Mouse (Mus musculus) myocyte (in vitro differentiated cells): ENCODE results near the gene Fosl2. TPM values are rescaled to one million over a fixed set of nuclear protein-coding genes. Genes with fewer than 3 reads are reported as not detected.

ENCODE experiments used
- H3K27me3 ChIP-seq: one replicate; pipeline ENCODE4 v1.6.1; 2011; ENCODE audit not compliant: control insufficient read depth, insufficient read depth, insufficient read length
- H3K36me3 ChIP-seq: one replicate; pipeline ENCODE4 v1.6.1; 2011; ENCODE audit not compliant: control insufficient read depth, insufficient read depth
- H3K4me2 ChIP-seq: one replicate; pipeline ENCODE4 v1.6.1; 2011; ENCODE audit warnings: low read depth, control low read depth
- H3K4me3 ChIP-seq: one replicate; pipeline ENCODE4 v1.5.1; 2011; ENCODE audit warnings: mild to moderate bottlenecking, control low read depth, moderate library complexity
- H3K79me2 ChIP-seq: one replicate; pipeline ENCODE4 v1.6.1; 2011; ENCODE audit not compliant: control insufficient read depth, insufficient read depth
- H3ac ChIP-seq: one replicate; pipeline ENCODE4 v1.6.1; 2011; ENCODE audit not compliant: control insufficient read depth, insufficient read length
- CEBPB ChIP-seq: IDR thresholded peaks from 2 replicates; pipeline ENCODE4 v1.6.1; 2011; ENCODE audit warnings: mild to moderate bottlenecking, moderate library complexity; ENCODE audit not compliant: poor library complexity, insufficient read depth, severe bottlenecking
- E2F4 ChIP-seq: IDR thresholded peaks from one replicate; pipeline ENCODE4 v1.6.1; 2011; ENCODE audit warnings: mild to moderate bottlenecking, control low read depth, moderate library complexity; ENCODE audit not compliant: insufficient read depth
- MAX ChIP-seq: IDR thresholded peaks from one replicate; pipeline ENCODE4 v1.6.1; 2011; ENCODE audit warnings: low read depth, mild to moderate bottlenecking, control low read depth
- MYOD1 ChIP-seq, 3 experiments: IDR thresholded peaks; one replicate each; pipeline ENCODE4 v1.6.1; 2011; ENCODE audit warnings: control low read depth in 2 of 3, low read depth in 2 of 3, mild to moderate bottlenecking in 2 of 3, moderate library complexity in 1 of 3; ENCODE audit not compliant: insufficient read length in 2 of 3, control insufficient read depth in 1 of 3
- MYOG ChIP-seq, 3 experiments: IDR thresholded peaks; one replicate each; pipeline ENCODE4 v1.6.1; 2011; ENCODE audit warnings: control low read depth in 2 of 3, low read depth in 2 of 3, mild to moderate bottlenecking in 2 of 3; ENCODE audit not compliant: insufficient read length in 2 of 3, control insufficient read depth in 1 of 3, insufficient read depth in 1 of 3
- POLR2A ChIP-seq: IDR thresholded peaks from one replicate; pipeline ENCODE4 v1.6.1; 2011; ENCODE audit warnings: low read depth, mild to moderate bottlenecking, control low read depth, moderate library complexity; ENCODE audit not compliant: insufficient read length
- POLR2AphosphoS2 ChIP-seq: IDR thresholded peaks from one replicate; pipeline ENCODE4 v1.6.1; 2011; ENCODE audit warnings: low read depth, control low read depth; ENCODE audit not compliant: insufficient read length
- REST ChIP-seq: IDR thresholded peaks from one replicate; pipeline ENCODE4 v1.6.1; 2011; ENCODE audit warnings: mild to moderate bottlenecking, control low read depth, moderate library complexity; ENCODE audit not compliant: insufficient read depth, insufficient read length
- SRF ChIP-seq: IDR thresholded peaks from one replicate; pipeline ENCODE4 v1.6.1; 2011; ENCODE audit warnings: low read depth; ENCODE audit not compliant: control insufficient read depth, insufficient read length
- TCF12 ChIP-seq: IDR thresholded peaks from one replicate; pipeline ENCODE4 v1.6.1; 2011; ENCODE audit warnings: mild to moderate bottlenecking, control low read depth; ENCODE audit not compliant: poor library complexity, insufficient read depth, severe bottlenecking
- TCF3 ChIP-seq: IDR thresholded peaks from one replicate; pipeline ENCODE4 v1.6.1; 2011; ENCODE audit warnings: low read depth, control low read depth; ENCODE audit not compliant: insufficient read length
- USF1 ChIP-seq: IDR thresholded peaks from one replicate; pipeline ENCODE4 v1.6.1; 2011; ENCODE audit warnings: low read depth, mild to moderate bottlenecking, control low read depth, moderate library complexity
- polyA plus RNA-seq: library from polyadenylated mRNA; unstranded; fragments of >200 nt; fragmentation: generic; extraction: Trizol; gene quantifications from one replicate; pipeline ENCODE4 v1.2.1, GENCODE M21; 2012; ENCODE audit warnings: missing spikeins

Gene Fosl2
- polyA plus RNA-seq, 1 experiment, result 30.9 TPM

- H3ac ChIP-seq, result peak overlapping the region; percentile 98
- peaks cover 47% of the 10 kb centered on the region for H3K79me2 ChIP-seq
- peaks cover 9% of the 10 kb centered on the region for H3K36me3 ChIP-seq
- peak in 1 of 3 experiments; percentile 58 for TF ChIP-seq MYOD1 (IDR thresholded peaks at IDR 0.05; ENCODE audit: control insufficient read depth in 1 of 3, insufficient read length in 2 of 3, low read depth in 2 of 3)
- TF ChIP-seq TCF3, result no peak
- peak; percentile 86 for TF ChIP-seq POLR2A
- no peak for TF ChIP-seq USF1
- TF ChIP-seq SRF, result no peak
- TF ChIP-seq REST, result no peak
- peak; percentile 94 for TF ChIP-seq POLR2AphosphoS2
- TF ChIP-seq MYOG (IDR thresholded peaks at IDR 0.05; ENCODE audit: control insufficient read depth in 1 of 3, insufficient read depth in 1 of 3, insufficient read length in 2 of 3, low read depth in 2 of 3), result no peak
- TF ChIP-seq E2F4, result peak; percentile 10
- TF ChIP-seq MAX, result no peak
- TF ChIP-seq TCF12, result no peak
- TF ChIP-seq CEBPB, result no peak
- no peaks in the 10 kb centered on the region for H3K27me3 ChIP-seq
- peak overlapping the region; percentile 99 for H3K4me3 ChIP-seq
- peak overlapping the region; percentile 30 for H3K4me2 ChIP-seq
Observed at GRCm38 (mm10) chr5:32136301-32136863, 781 bp downstream of the Fosl2 start.

- Histone ChIP-seq H3K79me2 (peaks cover 55% of the 10 kb centered on the region), H3K4me2 (peak overlapping the region; percentile 79), H3ac (peak overlapping the region; percentile 98), H3K36me3 (peaks cover 12% of the 10 kb centered on the region), H3K4me3 (peak overlapping the region; percentile 99), H3K27me3 (no peaks in the 10 kb centered on the region)
- TF ChIP-seq TCF3 (no peak), MAX (no peak), MYOG (IDR thresholded peaks at IDR 0.05; ENCODE audit: control insufficient read depth in 1 of 3, insufficient read depth in 1 of 3, insufficient read length in 2 of 3, low read depth in 2 of 3) (no peak), REST (no peak), USF1 (no peak), TCF12 (no peak), E2F4 (no peak), SRF (no peak), CEBPB (no peak), POLR2A (no peak), POLR2AphosphoS2 (no peak), MYOD1 (IDR thresholded peaks at IDR 0.05; ENCODE audit: control insufficient read depth in 1 of 3, insufficient read length in 2 of 3, low read depth in 2 of 3) (no peak)
Observed at GRCm38 (mm10) chr5:32137106-32137522, 1.5 kb downstream of the Fosl2 start.

DNA sequence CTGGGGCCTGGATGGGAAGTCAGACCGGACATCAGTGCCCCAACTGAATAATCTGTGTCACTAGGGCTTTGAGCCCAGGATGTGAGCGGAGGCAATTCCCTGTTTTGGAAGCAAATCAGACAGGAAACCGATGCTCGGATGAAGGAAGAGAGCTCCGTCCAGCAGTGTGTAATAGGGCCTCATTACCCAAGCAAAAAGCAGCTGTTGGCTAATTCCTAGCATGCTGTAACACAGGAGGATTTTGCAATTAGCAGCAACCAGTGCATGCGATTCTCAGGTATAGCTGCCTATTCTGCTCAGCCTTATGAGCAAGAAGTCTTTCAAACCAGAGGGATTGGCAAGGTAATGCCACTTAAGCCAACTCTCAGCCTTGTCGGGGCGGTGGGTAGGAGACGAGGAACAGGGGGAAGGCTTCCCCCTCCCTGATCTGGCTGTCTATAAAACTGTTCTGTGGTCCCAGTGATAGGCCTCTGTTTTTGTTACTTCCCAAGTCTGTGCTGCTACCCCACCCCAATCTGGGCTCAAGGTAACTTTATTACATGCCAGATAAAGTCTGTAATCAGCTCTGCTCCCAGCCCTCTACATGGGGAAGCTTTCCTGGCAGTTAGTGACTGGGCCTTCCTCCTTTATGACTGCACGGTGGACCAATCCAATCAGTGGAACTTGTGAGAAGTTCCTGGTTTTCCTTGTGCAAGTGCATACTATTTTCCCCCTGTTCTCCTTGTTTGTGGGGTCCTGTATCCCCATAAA lies 3.0 kb downstream of the Fosl2 start:
- Histone ChIP-seq H3K79me2 (peaks cover 70% of the 10 kb centered on the region), H3K4me2 (peak overlapping the region; percentile 79), H3K36me3 (peaks cover 25% of the 10 kb centered on the region), H3K27me3 (no peaks in the 10 kb centered on the region), H3ac (peak overlapping the region; percentile 98), H3K4me3 (peak overlapping the region; percentile 99)
- TF ChIP-seq POLR2AphosphoS2 (no peak), CEBPB (peak; percentile 66), MYOG (IDR thresholded peaks at IDR 0.05; ENCODE audit: control insufficient read depth in 1 of 3, insufficient read depth in 1 of 3, insufficient read length in 2 of 3, low read depth in 2 of 3) (peak in 2 of 3 experiments; percentile 27 to 41), POLR2A (peak; percentile 19), TCF12 (no peak), SRF (no peak), MYOD1 (IDR thresholded peaks at IDR 0.05; ENCODE audit: control insufficient read depth in 1 of 3, insufficient read length in 2 of 3, low read depth in 2 of 3) (no peak)

DNA sequence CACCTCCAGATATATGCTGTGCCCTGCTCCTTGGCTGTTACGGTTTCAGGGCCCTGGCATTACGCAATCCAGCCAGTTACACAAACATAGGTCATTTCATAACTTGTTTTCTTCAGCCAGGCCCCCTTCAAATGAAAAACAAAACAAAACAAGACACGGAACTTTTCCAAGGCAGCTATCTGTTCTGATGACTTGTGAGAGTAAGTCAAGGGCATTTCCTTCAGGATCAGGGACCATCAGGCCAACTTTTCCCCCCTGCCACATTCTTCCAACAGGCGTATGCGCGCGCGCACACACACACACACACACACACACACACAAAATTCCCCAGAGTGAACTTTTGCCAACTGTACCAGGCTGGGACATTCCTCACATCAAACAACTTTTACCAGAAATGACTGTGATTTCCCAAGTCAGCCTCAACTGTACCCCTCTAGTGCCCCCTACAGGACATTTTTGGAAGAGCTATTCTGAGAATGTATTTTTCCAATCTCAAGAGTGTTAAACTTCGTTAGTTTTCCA lies 4.0 kb downstream of the Fosl2 start:
- peaks cover 33% of the 10 kb centered on the region for H3K36me3 ChIP-seq
- TF ChIP-seq E2F4 (no peak), POLR2A (no peak), REST (no peak), MAX (no peak), SRF (no peak), MYOG (IDR thresholded peaks at IDR 0.05; ENCODE audit: control insufficient read depth in 1 of 3, insufficient read depth in 1 of 3, insufficient read length in 2 of 3, low read depth in 2 of 3) (peak in 1 of 3 experiments; percentile 46), CEBPB (peak; percentile 98), POLR2AphosphoS2 (no peak), MYOD1 (IDR thresholded peaks at IDR 0.05; ENCODE audit: control insufficient read depth in 1 of 3, insufficient read length in 2 of 3, low read depth in 2 of 3) (no peak), USF1 (no peak), TCF12 (no peak), TCF3 (no peak)

More for the DNA sequence above, 4.0 kb downstream of the Fosl2 start:
- Histone ChIP-seq H3K27me3 (no peaks in the 10 kb centered on the region), H3K4me3 (peak overlapping the region; percentile 99), H3K4me2 (peak overlapping the region; percentile 79), H3ac (no peak overlapping the region), H3K79me2 (peaks cover 79% of the 10 kb centered on the region)
